Comparison of ENCODE assay signal across 16 mouse cellular contexts in genomic region chr1:87283410-87283960, GRCm38 (mm10).
"Had no signal": no experiment of that assay in that cellular context is flagged by ENCODE, and none has a peak within 500 bp of the region (broad histone marks: within the 10 kb centered on the region; RNA-seq: fewer than 3 reads in every experiment).

No protein-coding gene starts in this region.

- H3K4me3 ChIP-seq: lung, embryonic 15.5 days; megakaryocyte, embryonic 14.5 days; midbrain, embryonic 12.5 days; midbrain, embryonic 15.5 days; neural tube, embryonic 12.5 days; stomach, embryonic 15.5 days had no signal

- DNase-seq: liver, postnatal 0 days; lung, adult 2 months; lung, postnatal 14 days; lung, postnatal 36 days; right cerebral cortex, postnatal 14 days; thymus, adult 2 months; thymus, postnatal 25 days; thymus, postnatal 4 days had no signal

- H3K4me1 ChIP-seq: lung, embryonic 15.5 days; neural tube, embryonic 12.5 days; stomach, embryonic 15.5 days had no signal

- H3K27ac ChIP-seq: lung, embryonic 15.5 days; macrophage; midbrain, embryonic 12.5 days; midbrain, embryonic 15.5 days; neural tube, embryonic 12.5 days; stomach, embryonic 15.5 days; stomach, postnatal 0 days had no signal

- H3K27me3 ChIP-seq: lung, embryonic 15.5 days; midbrain, embryonic 15.5 days; neural tube, embryonic 12.5 days; stomach, embryonic 15.5 days had no signal

- H3K36me3 ChIP-seq: lung, embryonic 15.5 days; midbrain, embryonic 12.5 days; midbrain, embryonic 15.5 days; neural tube, embryonic 12.5 days; stomach, embryonic 15.5 days had no signal
